Mouse (Mus musculus) adrenal gland (tissue): ENCODE data around the gene Gdpgp1.

Experiments used
- intact Hi-C: fragments of 180-260 bp; cut with DNase I; formaldehyde crosslinking; loops from one replicate; pipeline ENCODE4 v1.15.1; 2025

The Gdpgp1 gene

DNA sequence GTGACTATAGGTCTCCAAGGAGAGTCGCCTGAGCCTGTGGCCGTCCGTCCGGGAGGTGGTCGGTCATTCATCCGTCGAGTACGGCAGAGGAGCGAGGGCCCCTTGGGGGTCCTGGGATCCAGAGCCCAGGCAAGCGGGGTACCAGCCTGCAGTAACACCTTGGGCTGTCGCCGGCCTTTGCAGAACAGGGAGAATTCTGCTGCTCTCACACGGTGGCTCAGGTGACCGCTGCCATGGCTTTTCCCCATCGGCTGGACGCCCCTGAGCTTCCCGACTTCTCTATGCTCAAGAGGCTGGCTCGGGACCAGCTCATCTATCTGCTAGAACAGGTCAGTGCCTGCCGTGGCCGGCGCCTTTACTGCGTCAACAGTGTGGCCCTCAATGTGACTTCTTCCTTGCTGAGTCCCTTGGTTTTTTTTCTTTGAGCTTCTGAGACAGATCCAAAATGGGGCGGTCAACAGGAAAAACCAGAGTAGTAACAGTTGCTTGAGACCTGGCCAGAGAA, 37.1 kb downstream of the Gdpgp1 start:
- intact Hi-C loops: no loop called here

DNA sequence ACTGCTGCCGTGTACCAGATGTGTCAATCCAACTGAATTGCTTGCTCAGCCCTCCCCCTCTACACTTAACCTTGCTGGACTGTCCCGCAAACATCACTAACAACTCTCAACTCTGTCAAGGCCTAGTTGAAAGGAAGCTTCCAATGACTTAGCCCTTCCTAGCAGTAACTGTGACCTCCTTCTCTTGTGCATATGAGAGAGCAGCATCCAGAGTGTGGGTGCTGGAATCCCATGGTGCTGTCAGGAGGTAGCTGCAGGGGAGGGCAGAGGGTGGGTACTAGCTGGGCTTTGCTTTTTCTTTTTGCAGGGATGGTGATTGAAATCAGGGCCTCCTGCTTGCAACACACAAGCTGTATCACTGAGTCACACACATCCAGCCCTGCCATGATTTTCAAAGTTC, 40.8 kb downstream of the Gdpgp1 start:
- intact Hi-C loops: no loop called here

DNA sequence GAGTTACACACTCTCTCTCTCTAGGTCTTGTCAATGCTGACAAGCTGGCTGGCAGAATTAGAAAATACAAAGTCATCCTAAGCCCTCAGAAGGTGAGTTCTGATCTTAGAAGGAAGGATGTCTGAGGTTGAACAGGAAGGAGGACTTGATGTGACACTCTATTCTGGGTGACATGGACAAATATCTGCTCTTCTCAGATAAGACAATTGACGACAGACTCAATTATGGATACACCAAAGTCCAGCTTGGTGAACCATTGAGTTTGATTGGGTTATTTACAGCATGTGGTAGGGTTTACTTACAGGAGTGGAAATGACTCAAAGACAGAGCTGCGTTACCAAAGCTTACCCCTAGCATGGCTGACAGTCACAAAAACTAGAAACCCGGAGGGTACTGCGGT, 43.7 kb downstream of the Gdpgp1 start:
- intact Hi-C loops: no loop called here

DNA sequence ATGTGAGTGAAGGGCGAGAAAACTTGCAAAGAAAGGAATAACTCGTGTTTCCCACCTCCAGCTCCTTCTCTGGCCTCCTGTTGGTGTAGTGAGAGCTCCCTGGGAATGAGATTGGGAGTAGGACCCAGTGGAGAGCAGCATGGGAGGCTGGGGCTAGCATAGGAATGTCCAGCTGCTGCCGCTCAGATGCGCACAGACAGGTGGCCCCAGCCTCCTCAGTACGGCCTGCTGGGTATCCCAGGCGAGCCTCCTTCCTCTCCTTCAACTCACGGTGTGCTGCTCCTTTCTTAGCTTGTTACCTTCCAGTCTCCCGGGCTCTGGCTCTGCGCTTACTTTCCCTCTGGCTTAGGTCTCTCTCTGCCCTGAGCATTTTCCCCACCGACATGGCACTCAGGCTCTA, 47.4 kb downstream of the Gdpgp1 start:
- intact Hi-C loops: no loop called here

DNA sequence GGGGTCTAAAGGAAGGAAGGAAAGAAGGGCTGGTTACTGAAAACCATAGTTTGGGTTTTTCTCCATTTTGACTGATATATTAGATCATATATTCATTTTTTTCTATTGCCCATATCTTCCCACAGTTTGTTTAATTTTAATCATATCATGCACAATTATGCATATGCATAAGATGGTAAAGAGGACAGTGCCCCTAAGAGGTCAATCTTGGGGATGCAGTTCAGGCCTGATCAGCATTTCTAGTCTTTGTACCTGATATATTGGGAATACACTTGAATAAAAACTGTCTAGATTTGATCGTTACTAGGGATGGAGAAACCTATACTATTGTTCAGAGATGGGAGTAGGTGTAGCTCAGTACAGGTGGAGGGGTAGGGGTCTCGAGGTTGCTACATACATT, 48.3 kb downstream of the Gdpgp1 start:
- intact Hi-C loops: no loop called here

DNA sequence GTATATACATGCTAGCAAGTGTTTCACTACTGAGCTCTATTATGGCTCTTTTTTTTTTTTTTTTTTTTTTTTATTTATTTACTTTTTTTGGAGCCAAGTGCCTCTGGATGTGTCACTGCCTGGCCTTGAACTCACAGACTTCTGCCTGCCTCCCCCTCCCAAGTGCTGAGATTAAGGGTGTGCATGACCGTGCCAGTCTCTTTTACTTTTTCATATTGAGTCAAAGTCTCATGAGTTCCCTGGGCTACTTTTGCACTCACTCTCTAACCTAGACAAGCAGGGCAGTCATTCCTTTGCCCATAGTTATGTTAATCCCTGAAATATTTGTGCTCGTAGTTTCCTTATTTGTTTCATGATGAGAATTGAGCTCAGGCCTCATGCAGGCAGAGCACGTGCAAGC, 49.0 kb downstream of the Gdpgp1 start:
- intact Hi-C loops: no loop called here

DNA sequence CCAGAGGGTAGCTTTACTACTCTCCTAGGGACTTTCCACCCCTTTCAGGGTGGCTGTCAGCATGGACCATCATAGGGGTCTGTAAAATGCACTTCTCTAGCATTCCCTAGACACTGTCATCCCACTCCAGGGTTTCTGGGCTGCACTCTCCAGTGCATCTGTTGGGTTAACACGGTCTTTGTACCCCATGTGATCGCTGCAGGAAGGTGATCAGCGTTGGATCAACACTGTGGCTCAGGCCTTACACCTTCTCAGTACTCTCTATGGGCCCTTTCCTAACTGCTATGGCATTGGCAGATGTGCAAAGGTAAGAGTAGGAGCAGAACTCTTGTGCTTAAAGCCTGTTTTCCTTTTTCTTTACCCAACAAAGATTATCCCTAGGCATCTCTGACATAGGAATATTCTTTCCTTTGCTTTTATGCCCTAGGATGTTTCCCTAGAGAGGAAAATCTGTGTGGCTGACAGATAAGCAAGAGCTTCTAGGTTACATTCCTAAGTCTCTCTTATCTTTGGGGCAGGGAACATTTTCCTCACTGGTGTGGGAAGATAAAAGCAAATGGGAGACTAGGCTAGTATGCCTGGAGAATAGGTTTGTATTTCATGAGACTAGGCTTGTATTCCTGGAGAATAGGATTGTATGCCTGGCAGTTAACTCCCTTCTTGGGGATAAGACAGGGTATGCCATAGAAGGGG, 50.7 kb downstream of the Gdpgp1 start:
- intact Hi-C loops: no loop called here

DNA sequence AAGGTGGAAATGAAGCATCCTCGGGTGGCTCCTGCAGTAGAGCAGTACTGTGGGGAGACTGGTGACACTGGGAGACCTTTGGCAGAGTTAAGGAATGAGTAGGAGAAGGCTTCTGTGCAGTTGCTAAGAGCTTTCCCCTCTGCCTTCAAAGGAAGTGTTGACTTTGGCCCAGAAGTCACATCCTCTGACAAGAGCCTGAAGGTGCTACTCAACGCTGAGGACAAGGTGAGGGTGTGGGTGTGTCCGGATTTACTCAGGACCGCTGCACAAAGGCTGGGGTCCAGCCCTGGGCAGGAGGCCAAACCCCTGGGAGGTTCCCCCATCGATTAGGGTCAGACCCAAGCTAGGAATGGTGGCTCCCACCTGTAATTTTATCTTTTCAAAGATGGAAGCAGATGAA, 51.7 kb downstream of the Gdpgp1 start:
- intact Hi-C loops: no loop called here

DNA sequence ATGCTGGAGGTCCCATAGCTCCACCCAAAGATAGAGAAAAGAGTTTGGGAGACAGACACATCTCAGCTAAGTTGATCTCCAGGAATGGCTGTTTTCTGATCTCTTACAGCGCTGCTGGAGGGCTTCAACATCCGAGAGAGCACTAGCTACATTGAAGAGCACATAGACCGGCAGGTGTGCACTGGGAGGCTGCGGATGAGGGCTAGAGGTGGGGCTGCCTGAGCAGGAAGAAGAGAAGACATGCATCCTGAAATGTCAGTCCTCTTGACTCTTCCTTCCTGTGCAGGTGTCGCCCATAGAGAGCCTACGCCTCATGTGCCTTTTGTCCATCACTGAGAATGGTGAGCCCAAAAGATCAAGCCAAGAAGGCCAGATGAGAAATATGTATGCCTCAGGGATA, 53.1 kb downstream of the Gdpgp1 start:
- intact Hi-C loops: no loop called here

DNA sequence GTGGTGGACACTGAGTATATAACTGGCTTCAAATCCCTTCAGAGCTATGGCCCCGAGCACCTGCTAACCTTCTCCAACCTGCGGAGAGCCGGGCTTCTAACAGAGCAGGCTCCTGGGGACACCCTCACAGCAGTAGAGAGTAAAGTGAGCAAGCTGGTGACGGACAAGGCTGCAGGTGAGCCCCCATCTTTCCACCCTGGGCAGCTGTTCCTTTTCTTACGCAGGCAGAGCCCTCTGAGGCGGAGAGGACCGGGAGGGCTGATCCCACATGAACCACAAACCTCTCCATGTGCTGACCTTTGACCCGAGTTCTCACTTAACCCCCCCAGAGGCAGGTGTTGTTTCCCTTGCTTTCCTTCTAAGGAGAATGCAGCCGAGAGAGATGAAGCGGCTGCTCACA, 55.1 kb downstream of the Gdpgp1 start:
- intact Hi-C loops: no loop called here
